Mouse (Mus musculus): Measurements from ENCODE around the gene Cyb561. TPM values are rescaled to one million over a fixed set of nuclear protein-coding genes. Genes with fewer than 3 reads are reported as not detected.

The Cyb561 gene
- total RNA-seq, 2 experiments from 2014 or later: not detected

Other genes starting within 250 kb of the Cyb561 start
- gene Ace, start 14.6 kb upstream of the Cyb561 start, total RNA-seq (2015): 7.3 and 9.0 TPM in 2 replicates
- gene Ace, start 14.6 kb upstream of the Cyb561 start, total RNA-seq (2017): 3.2 and 6.9 TPM in 2 replicates
- not detected in 2 replicates for gene Ace3, start 41.3 kb upstream of the Cyb561 start, total RNA-seq (2015)
- gene Ace3, start 41.3 kb upstream of the Cyb561 start, total RNA-seq (2017): not detected in 2 replicates
- gene Kcnh6, start 54.8 kb upstream of the Cyb561 start, total RNA-seq (2015): 0.07 TPM in 1 of 2 replicates, not detected in the other
- not detected in 2 replicates for gene Kcnh6, start 54.8 kb upstream of the Cyb561 start, total RNA-seq (2017)
- 40.4 and 42.5 TPM in 2 replicates for gene Dcaf7, start 83.5 kb upstream of the Cyb561 start, total RNA-seq (2015)
- 45.6 and 49.4 TPM in 2 replicates for gene Dcaf7, start 83.5 kb upstream of the Cyb561 start, total RNA-seq (2017)
- 2.9 and 4.2 TPM in 2 replicates for gene Taco1, start 112.7 kb upstream of the Cyb561 start, total RNA-seq (2015)
- gene Taco1, start 112.7 kb upstream of the Cyb561 start, total RNA-seq (2017): 9.3 and 10.2 TPM in 2 replicates
- 45.0 and 50.4 TPM in 2 replicates for gene Map3k3, start 131.3 kb upstream of the Cyb561 start, total RNA-seq (2015)
- gene Map3k3, start 131.3 kb upstream of the Cyb561 start, total RNA-seq (2017): 67.4 and 81.8 TPM in 2 replicates
- 1.4 TPM in 1 of 2 replicates, not detected in the other for gene Gm10840, start 207.5 kb upstream of the Cyb561 start, total RNA-seq (2015)
- gene Gm10840, start 207.5 kb upstream of the Cyb561 start, total RNA-seq (2017): not detected in 2 replicates
- gene Limd2, start 207.5 kb upstream of the Cyb561 start, total RNA-seq (2015): 242 and 247 TPM in 2 replicates
- gene Limd2, start 207.5 kb upstream of the Cyb561 start, total RNA-seq (2017): 56.3 and 61.8 TPM in 2 replicates
- gene Strada, start 248.8 kb upstream of the Cyb561 start, total RNA-seq (2015): 27.2 and 28.3 TPM in 2 replicates
- 20.3 and 26.1 TPM in 2 replicates for gene Strada, start 248.8 kb upstream of the Cyb561 start, total RNA-seq (2017)

Measured in megakaryocyte, adult 5-6 weeks (primary cell).